Mouse (Mus musculus) left cerebral cortex, postnatal 14 days (tissue): Measurements from ENCODE around the gene Elmo1. TPM values are rescaled to one million over a fixed set of nuclear protein-coding genes. Genes with fewer than 3 reads are reported as not detected.
A peak's percentile ranks its signal among the peaks of the same experiment; 100 is the strongest.

Experiments used
- DNase-seq, 2 experiments: peaks; one replicate each; pipeline ENCODE4 v3.0.0; 2021 to 2022; ENCODE audit warnings: low spot score in 2 of 2, mixed read lengths in 1 of 2
- intact Hi-C: fragments of 180-260 bp; cut with DNase I; formaldehyde crosslinking; loops from one replicate; pipeline ENCODE4 v1.15.1; 2025
- total RNA-seq, 2 experiments: library from RNA; stranded (reverse); gene quantifications; 2 replicates each; pipeline ENCODE4 v1.2.3; 2021

Elmo1 gene
- total RNA-seq, 2 experiments from 2014 or later, result 48.1 to 52.2 TPM

- DNase-seq, result peak; percentile 52 to 57
- intact Hi-C loops, result no loop called here
Observed at GRCm38 (mm10) chr13:20231837-20232728, 141.7 kb downstream of the Elmo1 start.

DNA sequence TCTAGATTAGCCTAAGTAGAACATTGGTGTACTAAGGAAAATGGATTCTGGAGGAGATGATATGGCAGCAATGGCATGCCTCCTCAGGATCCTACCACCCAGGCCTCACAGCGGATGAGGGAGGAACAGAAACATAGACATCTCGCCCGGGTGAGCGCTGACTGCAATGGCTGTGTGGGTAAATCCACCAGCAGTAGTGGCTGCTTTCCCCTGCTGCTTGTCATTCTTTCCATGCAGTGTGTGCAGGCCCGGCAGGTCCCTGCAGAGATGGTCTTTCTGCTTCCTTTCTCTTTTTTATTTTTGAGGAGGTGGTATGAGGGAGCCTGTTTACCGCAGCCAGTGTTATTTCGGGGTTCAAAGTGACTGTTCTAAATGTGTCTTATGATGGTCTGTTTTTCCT lies 143.3 kb downstream of the Elmo1 start:
- no peak for DNase-seq
- intact Hi-C loops, result no loop called here

GRCm38 (mm10) chr13:20237615-20238014 lies 147.2 kb downstream of the Elmo1 start:
- DNase-seq, result no peak
- intact Hi-C loops, result no loop called here

DNA sequence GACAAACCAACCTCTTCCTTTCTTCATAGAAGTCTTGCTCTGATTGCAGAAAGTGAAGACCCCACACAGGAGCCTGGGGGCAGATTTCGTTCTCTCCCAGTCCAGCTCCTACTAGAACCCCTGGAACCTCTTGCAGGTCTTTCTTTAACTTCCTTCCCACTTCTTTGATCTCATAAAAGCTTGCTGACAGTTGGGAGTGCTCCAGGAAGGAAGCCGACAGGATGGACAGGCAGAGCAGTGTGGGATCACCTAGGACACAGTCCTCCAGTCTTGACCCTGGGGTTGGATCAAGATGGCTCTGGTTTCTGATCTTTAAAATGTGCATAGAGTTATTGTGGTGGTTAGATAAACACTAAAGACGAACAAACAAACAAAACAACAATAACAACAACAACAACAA lies 147.8 kb downstream of the Elmo1 start:
- DNase-seq, result no peak
- intact Hi-C loops, result no loop called here

- peak in 1 of 2 experiments; percentile 12 for DNase-seq
- intact Hi-C loops, result no loop called here
Observed at GRCm38 (mm10) chr13:20238743-20239142, 148.3 kb downstream of the Elmo1 start.

GRCm38 (mm10) chr13:20250069-20250668 lies 159.8 kb downstream of the Elmo1 start:
- DNase-seq, result no peak
- intact Hi-C loops, result no loop called here

- intact Hi-C loops, result no loop called here
- no peak for DNase-seq
Observed at GRCm38 (mm10) chr13:20254911-20255310, 164.5 kb downstream of the Elmo1 start.

DNA sequence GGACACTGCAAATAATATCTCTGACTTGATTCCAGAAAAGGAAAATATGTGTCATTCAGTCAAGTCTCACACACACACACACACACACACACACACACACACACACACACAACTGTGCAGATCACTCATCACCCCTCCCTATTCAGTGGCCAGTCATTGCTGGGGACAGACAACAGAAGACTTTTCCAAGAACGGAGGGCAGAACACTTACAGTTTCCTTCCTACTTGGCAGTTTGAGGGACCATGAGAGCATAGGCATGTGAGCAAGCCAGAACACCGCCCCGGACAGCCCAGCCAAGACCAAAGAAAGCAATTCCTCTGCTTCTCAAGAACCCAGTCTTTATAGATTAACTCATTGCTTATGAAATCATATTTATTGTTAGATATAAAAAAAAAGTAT lies 165.0 kb downstream of the Elmo1 start:
- intact Hi-C loops, result no loop called here
- no peak for DNase-seq

DNA sequence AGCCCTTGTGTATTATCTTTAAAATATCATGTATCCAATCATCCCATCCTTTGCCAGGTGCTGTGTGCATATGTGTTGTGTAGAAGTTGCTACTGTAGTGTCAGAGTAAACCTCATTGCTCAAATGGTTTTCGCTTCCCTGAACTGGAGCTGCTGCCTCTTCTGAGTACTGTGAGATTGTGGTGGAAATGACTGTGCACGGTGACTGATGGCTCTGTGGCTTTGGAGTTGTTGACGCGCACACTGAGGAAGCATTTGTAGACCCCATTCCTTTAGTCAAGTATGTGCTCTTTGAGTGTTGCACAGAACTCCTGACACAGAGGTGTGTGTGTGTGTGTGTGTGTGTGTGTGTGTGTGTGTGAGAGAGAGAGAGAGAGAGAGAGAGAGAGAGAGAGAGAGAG lies 166.2 kb downstream of the Elmo1 start:
- DNase-seq, result no peak
- intact Hi-C loops, result no loop called here

DNA sequence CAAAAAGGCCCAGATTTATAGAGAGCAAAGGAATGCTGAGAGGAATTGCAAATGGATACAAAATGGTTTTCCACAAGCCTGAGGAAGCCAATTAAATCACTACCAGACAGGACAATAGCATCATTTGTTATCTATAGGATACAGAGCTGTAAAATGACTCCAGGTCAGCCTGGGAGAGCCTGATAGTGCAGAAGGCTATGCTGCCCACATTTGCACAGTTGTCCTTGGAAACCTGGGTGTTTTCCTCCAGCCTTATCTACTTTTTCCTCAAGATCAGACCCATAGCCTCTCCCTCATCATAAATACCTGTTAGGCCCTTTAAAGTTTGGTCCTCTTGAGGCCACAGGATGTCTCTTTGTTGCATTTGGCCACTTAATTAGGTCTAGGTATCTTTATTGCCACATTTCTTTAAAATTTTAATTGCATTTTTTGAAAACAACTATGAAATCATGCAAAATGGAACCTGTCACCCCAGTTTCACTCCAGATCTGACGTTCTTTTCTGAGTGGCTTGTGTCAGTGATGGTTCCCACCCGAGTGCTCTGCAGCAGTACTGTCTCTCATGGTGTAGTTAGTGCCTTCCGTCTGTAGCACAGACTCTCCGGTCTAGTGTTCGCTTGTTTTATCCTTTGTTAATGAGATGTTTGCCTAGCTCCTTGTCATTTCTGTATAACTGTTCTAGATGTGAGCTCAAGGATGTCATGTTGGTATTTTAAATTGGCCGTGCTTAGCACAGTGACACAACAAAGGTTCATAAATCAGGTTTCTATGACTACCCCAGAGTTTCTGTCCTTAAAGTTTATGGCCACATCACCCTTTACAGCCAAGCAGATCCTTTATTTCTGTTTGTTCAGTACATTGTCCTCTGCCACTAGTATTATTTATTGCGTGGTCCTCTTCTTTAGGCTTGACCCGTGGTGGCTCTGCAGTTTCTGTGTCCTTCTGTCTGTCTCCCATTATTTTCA lies 167.4 kb downstream of the Elmo1 start:
- DNase-seq, result no peak
- intact Hi-C loops, result no loop called here

- intact Hi-C loops, result no loop called here
- DNase-seq, result no peak
Observed at GRCm38 (mm10) chr13:20263173-20263572, 172.8 kb downstream of the Elmo1 start.

- intact Hi-C loops, result loop anchor here (5.0 to 10.0 kb wide), 4 partner anchors 175 to 568 kb away; partner anchors contain the start of gene Elmo1
- DNase-seq, result no peak
Observed at GRCm38 (mm10) chr13:20270148-20270547, 179.8 kb downstream of the Elmo1 start.

GRCm38 (mm10) chr13:20271799-20272198 lies 181.4 kb downstream of the Elmo1 start:
- peak in 1 of 2 experiments; percentile 50 for DNase-seq
- intact Hi-C loops, result loop anchor here (5.0 to 10.0 kb wide), 4 partner anchors 177 to 569 kb away; partner anchors contain the start of gene Elmo1

DNA sequence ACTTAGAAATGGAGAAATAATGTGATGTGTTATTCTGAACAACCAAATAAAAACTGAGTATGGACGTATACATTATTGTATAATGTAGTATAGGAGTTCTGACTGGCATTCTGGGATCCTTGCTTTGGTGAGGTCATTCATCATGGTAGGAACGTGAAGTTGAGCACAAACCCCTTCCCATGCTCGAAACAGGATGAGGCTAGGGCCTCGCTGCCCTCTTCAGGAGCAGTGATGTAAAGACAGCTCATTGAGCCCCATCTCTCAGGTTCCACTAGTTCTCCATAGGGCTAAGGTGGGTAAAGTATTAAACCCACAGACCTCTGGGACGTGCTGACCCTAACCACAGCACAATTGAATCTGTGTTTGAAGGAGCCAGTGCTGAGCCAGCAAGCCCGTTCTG lies 182.2 kb downstream of the Elmo1 start:
- intact Hi-C loops, result loop anchor here (5.0 to 10.0 kb wide), 4 partner anchors 178 to 570 kb away; partner anchors contain the start of gene Elmo1
- no peak for DNase-seq

- no peak for DNase-seq
- intact Hi-C loops, result loop anchor here (10.0 kb wide), 1 partner anchor 185 kb away; the partner anchor contains the start of gene Elmo1
Observed at GRCm38 (mm10) chr13:20279889-20280288, 189.5 kb downstream of the Elmo1 start.

DNA sequence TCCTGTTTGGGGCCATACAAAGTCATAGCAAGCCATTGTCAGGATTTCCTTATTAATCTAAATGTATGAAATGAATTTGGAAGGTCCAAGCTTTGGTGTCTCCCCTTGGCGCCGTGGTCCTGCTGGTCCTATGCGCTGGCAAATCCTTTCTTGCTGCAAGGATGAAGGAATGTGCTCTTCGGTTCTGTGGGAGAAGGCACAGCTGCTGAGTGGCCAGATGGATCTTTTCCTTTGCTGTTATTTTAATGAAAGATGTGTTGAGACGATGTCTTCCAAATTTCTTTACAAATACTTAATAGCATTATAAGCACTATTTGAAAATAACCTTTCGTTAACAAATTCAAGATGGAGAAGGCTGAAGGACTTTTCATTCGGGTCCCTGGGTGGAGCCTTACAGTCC lies 193.5 kb downstream of the Elmo1 start:
- intact Hi-C loops, result no loop called here
- no peak for DNase-seq

DNA sequence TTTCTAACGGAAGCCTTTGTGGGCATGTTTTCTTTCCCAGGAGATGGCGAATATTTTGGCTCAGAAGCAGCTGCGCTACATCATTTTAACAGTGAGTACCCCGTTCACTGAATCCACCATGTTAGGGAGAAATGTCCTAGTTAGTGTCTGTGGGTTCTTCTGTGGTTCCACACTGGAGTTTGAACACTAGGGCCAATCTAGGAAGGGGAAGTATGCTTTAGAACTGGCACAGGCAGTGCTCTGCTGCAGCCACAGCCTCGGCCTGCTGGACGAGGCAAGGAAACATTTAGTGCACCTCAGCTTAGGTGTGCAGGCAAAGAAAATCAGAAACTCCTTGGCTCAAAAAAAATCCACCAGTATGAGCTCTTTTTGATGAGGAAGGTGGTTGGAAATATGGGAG lies 196.3 kb downstream of the Elmo1 start:
- intact Hi-C loops, result no loop called here
- DNase-seq, result no peak

- intact Hi-C loops, result no loop called here
- no peak for DNase-seq
Observed at GRCm38 (mm10) chr13:20288393-20288792, 198.0 kb downstream of the Elmo1 start.

DNA sequence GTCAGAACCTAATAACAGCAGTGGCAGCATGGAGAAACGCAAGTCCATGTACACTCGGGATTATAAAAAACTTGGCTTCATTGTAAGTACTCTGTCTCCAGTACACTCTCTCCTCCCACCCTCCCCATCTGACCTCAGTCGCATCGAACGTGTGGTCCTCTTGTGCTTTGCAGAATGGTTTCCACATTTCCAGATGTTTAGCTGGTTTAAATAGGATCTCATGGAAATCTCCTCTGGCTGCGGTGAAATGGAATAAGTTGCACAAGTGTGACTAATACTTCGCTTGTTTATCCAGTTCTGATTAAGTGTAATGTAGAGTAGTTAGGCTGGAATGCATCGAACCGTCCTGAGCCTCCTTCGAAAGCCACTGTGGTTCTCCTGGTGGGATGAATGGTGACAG lies 200.0 kb downstream of the Elmo1 start:
- no peak for DNase-seq
- intact Hi-C loops, result no loop called here
